Mouse (Mus musculus) colon, adult 2 months (tissue): ENCODE data around the gene Cmtm6. TPM values are rescaled to one million over a fixed set of nuclear protein-coding genes. Genes with fewer than 3 reads are reported as not detected.

Experiments used
- polyA plus RNA-seq: library from polyadenylated mRNA; depleted of rRNA; stranded (reverse); fragments of >200 nt; gene quantifications from 2 replicates; pipeline ENCODE4 v1.2.3, GENCODE M21; 2012; rRNA removed

Gene Cmtm6
- polyA plus RNA-seq: 48.4 and 65.4 TPM in 2 replicates

DNA sequence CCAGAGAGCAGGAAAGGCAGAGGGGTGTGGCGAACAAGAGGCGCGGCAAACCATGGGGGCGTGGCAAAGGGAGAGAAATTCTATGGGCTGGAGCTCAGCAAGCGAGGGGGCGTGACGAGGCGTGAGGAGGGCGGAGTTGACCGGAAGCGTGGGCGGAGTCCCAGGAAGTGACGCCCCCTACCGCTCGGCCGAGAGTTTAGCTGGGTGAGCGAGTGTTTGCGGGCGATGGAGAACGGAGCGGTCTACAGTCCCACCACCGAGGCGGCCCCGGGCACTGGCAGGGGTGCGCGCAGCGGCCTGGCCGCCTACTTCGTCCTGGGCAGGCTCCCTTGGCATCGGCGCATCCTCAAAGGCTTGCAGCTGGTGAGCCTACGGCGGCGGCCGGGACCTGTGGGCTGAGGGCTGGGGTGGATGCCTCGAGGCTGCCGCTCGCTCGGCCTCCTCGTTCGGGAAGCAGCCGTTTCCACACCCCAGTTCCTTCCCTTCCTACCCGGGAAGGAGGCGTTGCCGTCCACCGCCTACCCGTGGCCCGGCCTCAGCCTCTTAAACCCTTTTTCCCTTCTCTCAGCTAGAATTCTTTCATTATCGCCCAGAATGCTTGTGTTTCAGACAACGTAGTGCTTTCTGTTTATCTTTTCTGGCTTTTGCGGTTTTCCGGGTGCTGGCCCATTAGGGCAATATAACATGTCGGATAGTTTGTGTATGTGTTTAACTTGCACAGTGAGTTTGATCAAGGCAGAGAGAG, at the start of gene Cmtm6:
Gene Cmtm6, plus strand, starts transcription at position 106 of the 745 bp plus-strand sequence.

DNA sequence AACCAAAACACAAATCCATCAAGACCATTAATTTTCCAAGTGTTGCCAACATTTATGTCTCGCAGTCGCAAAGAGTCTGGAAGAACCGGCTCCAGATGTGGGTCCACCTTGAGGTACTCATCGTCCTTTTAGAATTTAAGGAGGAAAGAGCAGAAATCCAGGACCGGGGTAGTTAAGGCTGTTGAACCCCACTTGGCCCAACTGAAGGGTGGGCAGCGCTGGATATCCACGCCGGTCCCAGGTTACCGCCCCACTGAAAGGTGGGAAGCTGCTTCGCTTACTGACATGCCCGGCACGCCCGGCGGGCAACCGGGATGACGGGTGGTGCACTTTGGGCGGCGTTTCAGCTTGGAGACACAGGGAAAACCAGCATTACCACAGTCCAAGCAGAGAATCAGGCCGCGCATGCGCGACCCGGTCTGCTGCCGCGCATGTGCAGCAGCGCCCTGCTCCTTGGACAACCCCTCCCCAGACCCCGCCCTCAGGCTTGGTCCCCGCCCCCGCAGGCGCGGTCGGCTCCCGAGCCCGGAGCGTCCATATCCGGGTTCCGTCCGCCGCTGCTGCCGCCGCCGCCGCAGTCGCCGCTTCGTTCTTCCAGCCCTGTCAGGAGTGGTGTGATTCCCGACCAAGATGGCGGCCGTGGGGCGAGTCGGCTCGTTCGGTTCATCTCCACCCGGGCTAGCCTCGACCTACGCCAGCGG, 42.5 kb upstream of the Cmtm6 start, which contains the start of gene Dync1li1:
Gene Dync1li1, plus strand, starts transcription at position 539 of the 701 bp plus-strand sequence.

DNA sequence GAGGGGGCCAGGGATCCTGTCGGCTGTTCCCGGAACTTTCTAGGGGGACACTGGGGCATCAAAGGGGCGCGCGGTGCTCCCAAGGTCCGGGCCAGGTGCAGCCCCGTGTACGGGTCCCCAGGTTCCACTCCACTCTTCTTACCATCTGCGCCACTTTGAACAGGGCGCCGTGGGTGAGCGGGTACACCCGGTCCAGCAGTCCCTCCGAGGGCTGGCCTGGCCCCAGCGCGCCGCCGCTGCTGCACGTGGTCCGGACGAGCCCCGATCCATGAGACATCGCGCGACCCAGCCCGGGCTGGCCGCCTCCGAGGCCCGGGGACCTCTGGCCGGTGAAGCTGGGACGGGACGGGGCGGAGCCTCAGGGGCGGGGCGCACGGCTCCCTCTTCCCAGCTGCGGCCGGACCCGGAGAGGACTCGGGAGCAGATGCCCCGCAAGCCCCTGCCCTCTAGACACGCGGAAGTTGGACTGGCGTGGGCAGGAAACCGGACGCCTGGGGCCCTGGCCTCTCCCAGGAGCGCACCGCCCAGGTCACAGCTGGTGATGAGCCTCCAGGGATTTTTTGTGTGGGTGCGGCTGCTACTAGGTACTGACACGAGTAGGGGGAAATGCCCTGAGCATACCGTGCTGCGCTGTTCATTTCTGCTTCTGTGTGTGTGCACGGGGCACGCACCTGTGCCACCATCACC, 50.8 kb downstream of the Cmtm6 start, which contains the start of gene Cmtm7:
Gene Cmtm7, minus strand, starts transcription at position 331 of the 687 bp plus-strand sequence.

Other genes starting within 250 kb of the Cmtm6 start
- 0.97 and 0.98 TPM in 2 replicates for gene Ccr4, start 226.2 kb upstream of the Cmtm6 start, polyA plus RNA-seq
- gene C130032M10Rik, start 215.4 kb upstream of the Cmtm6 start, polyA plus RNA-seq: not detected in 2 replicates
- gene Trim71, start 166.7 kb upstream of the Cmtm6 start, polyA plus RNA-seq: not detected in 2 replicates
- 21.0 and 21.2 TPM in 2 replicates for gene Cnot10, start 90.9 kb upstream of the Cmtm6 start, polyA plus RNA-seq
- 14.0 and 14.7 TPM in 2 replicates for gene Dync1li1, start 42.3 kb upstream of the Cmtm6 start, polyA plus RNA-seq
- 95.2 and 113 TPM in 2 replicates for gene Cmtm7, start 50.7 kb downstream of the Cmtm6 start, polyA plus RNA-seq
- 40.3 and 47.6 TPM in 2 replicates for gene Cmtm8, start 113.0 kb downstream of the Cmtm6 start, polyA plus RNA-seq
- gene Gpd1l, start 202.9 kb downstream of the Cmtm6 start, polyA plus RNA-seq: 33.6 and 42.3 TPM in 2 replicates
- 12.4 and 14.7 TPM in 2 replicates for gene Osbpl10, start 247.5 kb downstream of the Cmtm6 start, polyA plus RNA-seq